Mouse (Mus musculus) stomach, postnatal 0 days (tissue): ENCODE measurements at regions not wholly inside any gene's neighbourhood (a gene's known extent, or its start where the extent isn't known, plus 50 kb on each side); places are given as distances from the start of the nearest gene placed in this dataset.

Experiments
- CTCF ChIP-seq: IDR thresholded peaks from 2 replicates; pipeline ENCODE4 v1.5.1; 2016; ENCODE audit warnings: antibody characterized with exemption, low read depth, mild to moderate bottlenecking, moderate library complexity
- EP300 ChIP-seq: optimal IDR thresholded peaks from 2 replicates; pipeline ENCODE3; 2016; ENCODE audit warnings: antibody characterized with exemption

- TF ChIP-seq CTCF (no peak; the same call in 1 of the 2 replicates), EP300 (no peak)
Measured at GRCm38 (mm10) chr13:60267557-60267956, 90.4 kb upstream of the Gas1 start.
